Mouse (Mus musculus): ENCODE measurements around the gene Nln. TPM values are rescaled to one million over a fixed set of nuclear protein-coding genes. Genes with fewer than 3 reads are reported as not detected.

Nln gene
- polyA plus RNA-seq, 1 experiment from 2014 or later = 9.1 TPM

DNA sequence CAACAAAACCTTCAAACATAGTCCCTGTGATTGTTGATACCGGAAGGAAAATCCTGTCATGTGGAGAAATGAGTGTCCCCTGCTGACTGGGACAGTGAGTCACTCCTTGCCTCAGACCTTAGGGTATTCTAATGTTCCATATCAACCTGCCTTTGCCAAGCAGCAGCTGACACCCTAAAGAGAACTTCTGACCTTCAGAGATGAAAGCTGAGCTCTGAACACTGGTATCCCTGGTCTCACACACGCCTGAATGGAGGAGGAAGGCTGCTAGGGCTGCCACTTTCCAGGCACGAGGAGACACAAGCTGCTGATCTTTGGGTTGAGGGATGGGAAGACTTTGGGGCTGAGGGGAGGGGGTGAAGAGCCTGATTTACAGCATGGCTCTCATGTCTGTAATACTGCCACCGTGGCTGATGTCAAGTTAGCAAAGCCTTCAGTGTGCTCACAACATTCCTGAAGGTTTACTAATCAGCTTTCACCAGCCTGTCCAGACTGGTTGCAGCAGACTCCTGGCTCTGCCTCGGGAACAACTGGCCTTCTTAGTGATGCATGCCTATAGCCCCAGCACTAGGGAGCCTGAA, 131.0 kb downstream of the Nln start:
- Histone ChIP-seq H3K9me3 (replicated peaks) (no peaks in the 10 kb centered on the region), H3K4me3 (replicated peaks) (no peak overlapping the region), H3K9ac (no peak overlapping the region), H3K4me2 (no peak overlapping the region), H3K36me3 (no peaks in the 10 kb centered on the region), H3K27ac (no peak overlapping the region), H3K27me3 (no peaks in the 10 kb centered on the region), H3K4me1 (replicated peaks) (no peaks in the 10 kb centered on the region)
- ATAC-seq (ENCODE audit: low read depth) (no peak), DNase-seq (no peak)
- 46% methylated on average over 5 of the region's 5 CpGs for WGBS (ENCODE audit: insufficient replicate concordance)

DNA sequence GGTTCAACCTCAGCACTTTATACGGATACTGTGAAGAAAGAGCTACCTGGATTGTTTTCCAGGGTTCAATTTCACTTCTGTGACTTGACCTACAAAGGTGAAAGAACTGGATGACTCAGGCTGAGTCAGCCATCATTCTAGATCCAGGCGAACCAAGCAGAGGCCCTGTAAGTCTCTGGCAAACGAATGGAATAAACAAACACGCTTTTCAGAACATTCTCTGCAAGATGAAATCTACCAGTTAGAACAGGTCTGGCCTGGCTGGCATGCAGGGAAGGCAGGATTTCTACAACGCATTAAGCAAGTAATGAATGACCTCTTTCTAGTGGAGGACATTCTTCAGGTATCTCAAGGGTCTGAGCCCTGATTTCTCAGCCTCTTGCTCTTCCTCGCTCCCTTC, 131.6 kb downstream of the Nln start:
- Histone ChIP-seq H3K27me3 (no peaks in the 10 kb centered on the region), H3K9ac (no peak overlapping the region), H3K27ac (no peak overlapping the region), H3K36me3 (no peaks in the 10 kb centered on the region), H3K4me1 (replicated peaks) (no peaks in the 10 kb centered on the region), H3K9me3 (replicated peaks) (no peaks in the 10 kb centered on the region), H3K4me3 (replicated peaks) (no peak overlapping the region), H3K4me2 (no peak overlapping the region)
- ATAC-seq (ENCODE audit: low read depth) = no peak
- no peak for DNase-seq
- 63% methylated on average over 6 of the region's 6 CpGs for WGBS (ENCODE audit: insufficient replicate concordance)

DNA sequence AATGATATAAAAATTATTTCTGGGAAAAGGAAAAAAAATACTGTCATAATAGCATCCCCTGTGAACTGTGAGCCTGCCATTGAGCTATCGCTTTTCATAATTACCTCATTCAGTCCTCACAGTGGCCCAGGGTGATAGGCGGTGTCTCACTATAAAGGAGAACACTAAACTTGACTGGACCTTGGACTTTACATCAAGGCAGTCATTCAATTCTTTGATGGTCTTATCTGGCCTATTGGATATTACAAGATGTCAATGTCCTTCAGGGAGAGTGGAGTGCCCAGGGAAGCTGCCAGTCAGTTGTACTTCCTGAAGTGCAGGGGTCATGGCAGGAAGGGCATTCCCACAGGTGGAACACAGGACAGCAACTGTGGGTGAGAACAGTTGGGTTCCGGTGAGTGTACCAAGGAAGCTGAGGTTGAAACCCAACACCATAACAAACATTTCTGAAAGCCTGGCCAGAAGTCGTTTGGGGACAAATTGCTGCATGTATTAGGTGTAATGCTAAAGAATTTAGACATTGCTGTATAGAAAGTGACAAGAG, 133.2 kb downstream of the Nln start:
- Histone ChIP-seq H3K9ac (no peak overlapping the region), H3K27me3 (no peaks in the 10 kb centered on the region), H3K9me3 (replicated peaks) (no peaks in the 10 kb centered on the region), H3K4me3 (replicated peaks) (no peak overlapping the region), H3K27ac (no peak overlapping the region), H3K4me2 (no peak overlapping the region), H3K4me1 (replicated peaks) (no peaks in the 10 kb centered on the region), H3K36me3 (no peaks in the 10 kb centered on the region)
- WGBS (ENCODE audit: insufficient replicate concordance) = 61% methylated on average over 4 of the region's 4 CpGs
- DNase-seq (no peak), ATAC-seq (ENCODE audit: low read depth) (no peak)

DNA sequence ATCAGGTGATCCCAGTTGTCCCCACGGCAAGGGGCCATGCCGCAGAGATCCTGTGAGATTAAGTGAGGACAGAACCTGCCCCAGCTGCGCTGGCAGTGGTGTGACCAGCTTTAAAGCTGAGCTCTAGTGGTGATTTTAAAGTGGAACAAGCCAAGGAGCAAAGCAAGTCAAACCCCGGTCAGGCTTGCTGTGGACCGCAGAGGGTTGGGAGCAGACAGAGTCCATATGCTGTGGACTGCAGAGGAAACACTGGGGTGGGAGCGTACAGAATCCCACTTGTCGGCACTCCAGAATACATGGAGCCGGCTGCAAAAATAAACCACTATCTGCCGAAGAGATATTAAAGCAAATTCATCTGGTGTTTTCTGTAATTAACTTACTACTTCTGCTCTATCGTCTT, 134.3 kb downstream of the Nln start:
- no peaks in the 10 kb centered on the region for H3K27me3 ChIP-seq
- no peaks in the 10 kb centered on the region for H3K36me3 ChIP-seq
- DNase-seq = no peak
- no peak overlapping the region for H3K27ac ChIP-seq
- ATAC-seq (ENCODE audit: low read depth) = no peak
- H3K9ac ChIP-seq = no peak overlapping the region
- no peaks in the 10 kb centered on the region for H3K9me3 ChIP-seq (replicated peaks)
- no peaks in the 10 kb centered on the region for H3K4me1 ChIP-seq (replicated peaks)
- no peak overlapping the region for H3K4me2 ChIP-seq
- 77% methylated on average over 10 of the region's 10 CpGs for WGBS (ENCODE audit: insufficient replicate concordance)
- H3K4me3 ChIP-seq (replicated peaks) = no peak overlapping the region

DNA sequence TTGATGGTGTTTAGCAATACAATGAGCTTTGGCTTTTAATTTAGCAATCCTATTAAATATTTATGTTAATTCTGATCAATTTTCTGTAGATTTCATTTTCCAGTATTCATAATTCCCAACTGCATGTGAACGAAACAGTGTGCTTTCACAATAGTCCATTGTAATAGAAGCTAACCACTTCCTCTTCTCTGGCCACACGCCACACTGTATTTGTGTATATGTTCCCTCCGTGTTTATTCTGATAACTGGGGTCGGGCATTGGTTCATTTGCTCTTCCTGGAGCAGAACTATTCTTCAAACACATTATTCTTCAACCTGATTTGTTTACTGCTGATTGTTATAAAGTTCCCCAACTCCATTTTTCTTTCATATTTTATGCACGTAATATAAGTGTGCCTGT, 135.4 kb downstream of the Nln start:
- no peak for ATAC-seq (ENCODE audit: low read depth)
- Histone ChIP-seq H3K36me3 (no peaks in the 10 kb centered on the region), H3K4me1 (replicated peaks) (no peaks in the 10 kb centered on the region), H3K27ac (no peak overlapping the region), H3K4me2 (no peak overlapping the region), H3K9me3 (replicated peaks) (no peaks in the 10 kb centered on the region), H3K9ac (no peak overlapping the region), H3K27me3 (no peaks in the 10 kb centered on the region), H3K4me3 (replicated peaks) (no peak overlapping the region)
- DNase-seq = no peak
- whole genome bisulfite sequencing (ENCODE audit: insufficient replicate concordance) = 26% methylated on average over 5 of the region's 5 CpGs

Other genes with a start within 250 kb of the Nln start
- gene Erbin, start 189.1 kb downstream of the Nln start, polyA plus RNA-seq (2015; fragmentation: Nextera tagmentation; extraction: Ambion mirVana) = 4.1 and 5.6 TPM in 2 replicates
- gene Sgtb, start 127 bp upstream of the Nln start, polyA plus RNA-seq (2015; fragmentation: Nextera tagmentation; extraction: Ambion mirVana) = 0.62 and 0.74 TPM in 2 replicates
- gene Trappc13, start 68.9 kb upstream of the Nln start, polyA plus RNA-seq (2015; fragmentation: Nextera tagmentation; extraction: Ambion mirVana) = 29.1 and 35.8 TPM in 2 replicates
- 8.3 and 11.0 TPM in 2 replicates for gene Trim23, start 69.2 kb upstream of the Nln start, polyA plus RNA-seq (2015; fragmentation: Nextera tagmentation; extraction: Ambion mirVana)
- 87.2 and 104 TPM in 2 replicates for gene Cenpk, start 119.0 kb upstream of the Nln start, polyA plus RNA-seq (2015; fragmentation: Nextera tagmentation; extraction: Ambion mirVana)
- 10.7 and 12.4 TPM in 2 replicates for gene Ppwd1, start 119.2 kb upstream of the Nln start, polyA plus RNA-seq (2015; fragmentation: Nextera tagmentation; extraction: Ambion mirVana)
- 0.09 TPM in 2 replicates for gene Adamts6, start 178.2 kb upstream of the Nln start, polyA plus RNA-seq (2015; fragmentation: Nextera tagmentation; extraction: Ambion mirVana)

All from liver, embryonic 13.5 days (tissue).